Mouse (Mus musculus) cortical plate, adult 2 months (tissue): ENCODE results near the gene Kctd20.

Experiments
- CTCF ChIP-seq: fragments of 200-500 bp; IDR thresholded peaks from 2 replicates; pipeline ENCODE4 v1.5.1; 2011; ENCODE audit warnings: mild to moderate bottlenecking, control low read depth, low read length; ENCODE audit not compliant: insufficient read depth; ENCODE audit errors: extremely low read depth
- POLR2A ChIP-seq: fragments of 200-500 bp; IDR thresholded peaks from 2 replicates; pipeline ENCODE4 v1.6.1; 2011; ENCODE audit warnings: mild to moderate bottlenecking, low read length, control low read depth; ENCODE audit not compliant: insufficient read depth; ENCODE audit errors: extremely low read depth

DNA sequence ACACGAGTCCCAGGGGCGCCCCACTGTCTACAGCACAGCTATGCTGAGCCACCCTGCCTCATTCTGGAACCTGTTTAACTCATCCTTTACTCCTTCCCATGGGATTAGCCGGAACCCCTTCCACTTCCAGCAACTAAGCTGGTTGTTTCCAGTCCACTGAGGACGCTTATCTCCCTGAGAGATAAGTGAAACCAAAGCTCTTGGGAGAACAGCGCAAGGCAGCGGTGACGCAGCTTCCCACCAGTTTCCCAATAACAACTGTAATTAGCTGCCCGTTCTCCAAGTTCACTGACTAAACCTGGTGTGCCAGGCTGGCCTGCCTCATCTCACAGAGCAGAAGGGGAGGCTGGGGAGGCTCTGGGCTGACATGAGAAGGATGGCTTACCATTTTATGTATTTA, 30.7 kb upstream of the Kctd20 start:
- TF ChIP-seq CTCF (no peak), POLR2A (no peak)
